Mouse (Mus musculus): ENCODE measurements around the gene Angptl4. TPM values are rescaled to one million over a fixed set of nuclear protein-coding genes. Genes with fewer than 3 reads are reported as not detected.

The Angptl4 gene
- polyA plus RNA-seq, 1 experiment from 2014 or later: 21.6 TPM

DNA sequence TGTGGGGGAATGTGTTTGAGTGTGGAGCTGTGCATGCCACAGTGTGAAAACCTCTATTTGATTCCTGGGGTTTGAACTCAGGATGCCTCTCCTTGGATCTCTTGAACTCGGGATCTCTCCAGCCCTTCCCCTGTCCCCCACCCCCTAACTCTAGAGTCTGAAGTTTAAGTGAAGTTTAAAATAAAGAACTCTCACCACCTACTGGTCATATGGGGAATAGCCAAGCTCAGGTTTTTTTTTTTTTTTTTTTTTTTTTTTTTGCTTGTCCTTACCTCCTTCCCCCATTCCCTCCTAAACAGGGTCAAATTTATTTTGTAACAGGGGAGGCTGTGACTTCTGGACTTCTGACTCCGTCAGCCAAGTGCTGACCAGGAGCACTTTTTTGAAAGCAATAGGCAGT, 20.6 kb upstream of the Angptl4 start:
- WGBS: 6% methylated on average over 2 of the region's 2 CpGs
- no peaks in the 10 kb centered on the region for H3K9me3 ChIP-seq (replicated peaks)
- H3K27me3 ChIP-seq (replicated peaks): no peaks in the 10 kb centered on the region; the same call in 1 of the 2 replicates
- no peak overlapping the region for H3K4me2 ChIP-seq
- H3K4me3 ChIP-seq (replicated peaks): no peak overlapping the region
- no peak for ATAC-seq (ENCODE audit: low FRiP score)
- H3K27ac ChIP-seq (replicated peaks): no peak overlapping the region
- H3K4me1 ChIP-seq: no peaks in the 10 kb centered on the region
- no peak overlapping the region for H3K9ac ChIP-seq (replicated peaks)
- no peaks in the 10 kb centered on the region for H3K36me3 ChIP-seq

DNA sequence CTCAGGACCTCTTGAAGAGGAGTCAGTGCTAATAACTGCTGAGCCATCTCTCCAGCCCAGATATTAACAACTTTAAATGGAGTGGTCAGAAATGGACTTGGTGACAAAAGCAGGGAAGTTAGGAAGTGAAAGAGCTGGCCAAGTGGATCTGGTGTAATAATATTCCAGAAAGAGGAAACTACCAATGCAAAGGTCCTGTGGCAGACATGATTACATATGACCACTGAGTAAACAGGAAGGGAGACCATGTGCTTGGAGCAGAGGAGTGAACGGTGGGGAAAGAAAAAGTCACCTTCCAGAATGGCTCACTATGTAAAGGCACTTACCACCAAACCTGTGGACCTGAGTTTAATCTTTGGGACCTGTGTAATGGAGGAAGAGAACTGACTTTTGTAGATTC, 17.6 kb upstream of the Angptl4 start:
- H3K9ac ChIP-seq (replicated peaks): no peak overlapping the region
- no peaks in the 10 kb centered on the region for H3K36me3 ChIP-seq
- ATAC-seq (ENCODE audit: low FRiP score): no peak
- no peaks in the 10 kb centered on the region for H3K27me3 ChIP-seq (replicated peaks)
- 59% methylated on average over 1 of the region's 1 CpGs for WGBS
- H3K27ac ChIP-seq (replicated peaks): no peak overlapping the region
- H3K4me2 ChIP-seq: no peak overlapping the region
- no peak overlapping the region for H3K4me3 ChIP-seq (replicated peaks)
- H3K4me1 ChIP-seq: no peaks in the 10 kb centered on the region
- no peaks in the 10 kb centered on the region for H3K9me3 ChIP-seq (replicated peaks)

DNA sequence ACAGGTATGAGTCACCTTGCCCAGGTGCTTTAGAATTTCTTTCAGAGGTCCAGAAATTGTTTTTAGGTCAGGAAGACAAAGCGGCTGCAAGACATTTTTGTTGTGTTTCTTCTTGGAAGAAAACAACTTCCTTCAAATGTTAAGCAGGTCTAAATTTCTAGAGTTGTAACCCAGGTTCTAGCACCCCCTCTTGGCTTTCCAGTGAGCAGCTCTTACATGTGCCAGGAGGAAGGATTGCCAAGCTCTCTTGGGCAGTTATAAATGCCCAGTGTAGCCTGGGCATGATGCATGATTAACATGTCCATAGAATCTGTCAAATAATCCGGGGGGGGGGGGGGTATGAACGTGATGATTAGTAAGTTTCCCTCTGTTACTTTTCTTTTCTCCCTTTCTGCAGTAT, 16.7 kb upstream of the Angptl4 start:
- no peak overlapping the region for H3K27ac ChIP-seq (replicated peaks)
- no peak overlapping the region for H3K4me2 ChIP-seq
- no peaks in the 10 kb centered on the region for H3K4me1 ChIP-seq
- ATAC-seq (ENCODE audit: low FRiP score): no peak
- H3K9me3 ChIP-seq (replicated peaks): no peaks in the 10 kb centered on the region
- no peak overlapping the region for H3K9ac ChIP-seq (replicated peaks)
- H3K27me3 ChIP-seq (replicated peaks): no peaks in the 10 kb centered on the region
- no peak overlapping the region for H3K4me3 ChIP-seq (replicated peaks)
- 61% methylated on average over 3 of the region's 3 CpGs for WGBS
- no peaks in the 10 kb centered on the region for H3K36me3 ChIP-seq

DNA sequence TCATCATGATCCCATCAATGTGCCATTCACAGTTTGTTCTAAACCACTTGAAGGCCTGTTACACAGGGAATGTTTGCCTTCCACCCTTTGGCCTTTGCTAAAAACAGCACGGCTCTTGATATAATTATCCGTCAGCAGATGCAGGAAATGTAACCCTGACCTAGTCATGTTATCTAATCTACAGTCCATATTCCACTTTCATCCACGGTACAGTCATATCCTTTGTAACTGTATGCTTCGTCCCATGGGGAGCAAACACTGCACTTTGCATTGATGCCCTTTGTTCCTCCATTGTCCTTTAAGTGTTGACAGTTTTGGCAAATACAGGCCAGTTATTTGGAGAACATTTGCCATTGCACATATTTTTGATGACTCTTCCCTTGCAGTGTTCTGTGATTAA, 7.1 kb upstream of the Angptl4 start:
- H3K27me3 ChIP-seq (replicated peaks): no peaks in the 10 kb centered on the region
- no peak for ATAC-seq (ENCODE audit: low FRiP score)
- no peaks in the 10 kb centered on the region for H3K9me3 ChIP-seq (replicated peaks)
- no peak overlapping the region for H3K4me2 ChIP-seq
- H3K4me3 ChIP-seq (replicated peaks): no peak overlapping the region
- H3K4me1 ChIP-seq: no peaks in the 10 kb centered on the region
- no peak overlapping the region for H3K9ac ChIP-seq (replicated peaks)
- H3K36me3 ChIP-seq: no peaks in the 10 kb centered on the region
- WGBS: 80% methylated on average over 4 of the region's 4 CpGs
- H3K27ac ChIP-seq (replicated peaks): no peak overlapping the region

DNA sequence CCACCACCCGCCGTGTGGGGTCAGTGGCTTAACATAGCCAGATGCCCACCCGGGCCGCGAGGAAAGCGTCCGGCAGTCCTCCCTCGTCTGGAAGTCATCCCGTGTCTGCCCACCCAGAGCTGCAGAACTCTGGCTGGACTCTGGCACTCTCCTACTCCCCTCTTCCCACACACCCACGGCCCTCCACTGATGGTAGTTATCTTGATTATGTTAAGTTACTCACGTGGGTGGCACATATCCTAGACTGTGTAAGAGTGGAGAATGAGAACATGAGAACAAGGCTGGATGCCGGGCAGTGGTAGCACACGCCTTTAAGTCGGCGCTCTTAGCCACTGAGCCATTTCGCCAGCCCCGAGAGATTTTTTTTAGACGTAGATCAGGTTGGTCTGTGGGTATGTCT, 4.7 kb upstream of the Angptl4 start:
- Histone ChIP-seq H3K27me3 (replicated peaks) (peaks cover 3% of the 10 kb centered on the region; the same call in 1 of the 2 replicates), H3K36me3 (no peaks in the 10 kb centered on the region), H3K9me3 (replicated peaks) (no peaks in the 10 kb centered on the region), H3K4me3 (replicated peaks) (no peak overlapping the region), H3K27ac (replicated peaks) (no peak overlapping the region), H3K4me1 (peaks cover 15% of the 10 kb centered on the region), H3K4me2 (no peak overlapping the region), H3K9ac (replicated peaks) (no peak overlapping the region)
- 86% methylated on average over 18 of the region's 18 CpGs for WGBS
- ATAC-seq (ENCODE audit: low FRiP score): no peak

DNA sequence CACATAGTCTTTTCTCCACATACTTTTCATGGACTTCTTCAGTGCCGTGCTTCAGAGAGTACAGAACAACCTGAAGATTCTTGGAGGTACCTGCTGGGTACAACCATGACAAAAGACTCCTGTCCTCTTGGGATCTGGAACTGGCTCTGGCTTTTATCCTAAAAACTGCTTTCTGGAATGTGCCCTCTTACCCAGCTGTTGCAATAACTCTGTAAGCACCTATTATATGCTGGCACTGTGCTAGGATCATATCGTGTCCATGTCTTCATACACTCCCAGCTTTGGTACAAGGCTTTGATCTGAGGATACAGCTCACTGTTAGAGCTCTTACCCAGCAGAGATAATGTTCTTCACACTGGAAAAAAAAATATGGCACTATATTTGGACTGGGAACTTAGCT, 3.3 kb upstream of the Angptl4 start:
- peaks cover 3% of the 10 kb centered on the region; the same call in 1 of the 2 replicates for H3K27me3 ChIP-seq (replicated peaks)

DNA sequence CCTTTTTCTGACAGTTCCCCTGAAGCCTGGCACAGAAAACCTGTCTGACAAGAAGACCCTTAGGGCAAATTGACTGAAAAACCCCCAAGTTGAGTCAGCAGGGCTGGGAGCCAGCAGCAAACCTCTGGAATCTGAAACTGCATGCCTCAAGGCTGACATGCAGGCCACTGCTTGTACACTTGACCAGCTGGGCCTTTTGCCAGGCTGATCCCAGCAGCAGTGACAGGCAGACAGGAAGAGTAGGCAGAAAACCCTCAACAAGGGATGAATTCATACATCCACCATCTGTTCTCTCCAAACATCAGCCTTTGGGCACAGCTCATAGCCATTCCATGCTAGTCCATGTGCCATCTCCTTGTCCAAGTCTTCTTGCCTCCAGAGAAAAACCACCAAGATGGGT, 1.8 kb upstream of the Angptl4 start:
- H3K9me3 ChIP-seq (replicated peaks): no peaks in the 10 kb centered on the region
- H3K27ac ChIP-seq (replicated peaks): no peak overlapping the region
- peaks cover 3% of the 10 kb centered on the region; the same call in 1 of the 2 replicates for H3K27me3 ChIP-seq (replicated peaks)
- no peak overlapping the region for H3K9ac ChIP-seq (replicated peaks)
- no peaks in the 10 kb centered on the region for H3K36me3 ChIP-seq
- no peak overlapping the region for H3K4me3 ChIP-seq (replicated peaks)
- no peak overlapping the region for H3K4me2 ChIP-seq
- no peak for ATAC-seq (ENCODE audit: low FRiP score)
- peaks cover 28% of the 10 kb centered on the region for H3K4me1 ChIP-seq

More for the DNA sequence above, 3.3 kb upstream of the Angptl4 start:
- no peak overlapping the region for H3K9ac ChIP-seq (replicated peaks)
- H3K4me1 ChIP-seq: peaks cover 22% of the 10 kb centered on the region
- H3K27ac ChIP-seq (replicated peaks): no peak overlapping the region
- no peak for ATAC-seq (ENCODE audit: low FRiP score)
- WGBS: 86% methylated on average over 2 of the region's 2 CpGs
- no peaks in the 10 kb centered on the region for H3K9me3 ChIP-seq (replicated peaks)
- H3K4me2 ChIP-seq: no peak overlapping the region
- no peak overlapping the region for H3K4me3 ChIP-seq (replicated peaks)
- H3K36me3 ChIP-seq: no peaks in the 10 kb centered on the region

DNA sequence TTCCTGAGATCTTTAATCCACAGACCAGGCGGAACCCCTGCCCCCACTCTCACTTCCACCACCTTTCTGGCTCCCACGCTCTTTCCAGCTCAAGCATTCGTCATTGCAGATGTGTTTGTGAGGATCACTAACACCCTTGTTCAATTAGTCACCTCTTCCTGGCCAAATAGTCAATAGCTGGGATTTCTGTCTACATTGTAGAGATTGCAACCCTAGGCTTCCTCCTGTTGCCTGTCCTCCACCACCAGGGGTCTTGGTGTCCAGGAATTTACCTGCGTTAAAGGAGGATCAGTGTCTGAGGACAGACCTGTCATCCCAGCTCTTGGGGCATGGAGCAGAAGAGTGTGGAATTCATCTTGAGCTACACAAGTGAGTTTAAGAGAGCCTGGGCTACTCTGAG, 437 bp upstream of the Angptl4 start:
- no peak for ATAC-seq (ENCODE audit: low FRiP score)
- Histone ChIP-seq H3K9me3 (replicated peaks) (no peaks in the 10 kb centered on the region), H3K4me2 (peak overlapping the region; percentile 95), H3K36me3 (no peaks in the 10 kb centered on the region; the same call in 1 of the 2 replicates), H3K4me3 (replicated peaks) (0 out of 2 replicates have a peak overlapping the region, but pooled peaks have one; percentile 52), H3K27ac (replicated peaks) (no peak overlapping the region), H3K4me1 (peaks cover 31% of the 10 kb centered on the region), H3K27me3 (replicated peaks) (peaks cover 3% of the 10 kb centered on the region; the same call in 1 of the 2 replicates), H3K9ac (replicated peaks) (peak overlapping the region; percentile 48; the same call in 1 of the 2 replicates)
- WGBS: 61% methylated on average over 4 of the region's 4 CpGs

DNA sequence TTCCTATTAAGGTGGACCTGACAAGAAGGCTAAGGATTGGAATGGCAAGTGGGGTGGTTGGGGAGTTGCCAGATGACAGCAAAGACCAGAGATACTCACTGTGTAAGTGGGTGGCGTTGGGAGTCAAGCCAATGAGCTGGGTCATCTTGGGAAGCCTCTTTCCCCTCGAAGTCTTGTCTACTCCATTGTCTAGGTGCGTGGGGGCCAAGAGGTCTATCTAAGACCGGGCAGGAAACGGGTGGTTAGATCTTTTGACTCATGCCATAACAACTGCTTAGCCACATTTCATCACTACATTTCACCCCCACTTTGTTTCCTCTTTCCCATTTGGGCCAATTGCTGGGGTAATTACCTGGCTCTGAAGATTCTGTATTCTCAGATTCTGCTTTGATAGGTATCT, 1.2 kb downstream of the Angptl4 start:
- Histone ChIP-seq H3K27me3 (replicated peaks) (peaks cover 3% of the 10 kb centered on the region; the same call in 1 of the 2 replicates), H3K36me3 (no peaks in the 10 kb centered on the region; the same call in 1 of the 2 replicates), H3K9me3 (replicated peaks) (no peaks in the 10 kb centered on the region), H3K9ac (replicated peaks) (no peak overlapping the region), H3K4me1 (peaks cover 31% of the 10 kb centered on the region), H3K4me3 (replicated peaks) (peak overlapping the region; percentile 52), H3K4me2 (peak overlapping the region; percentile 95), H3K27ac (replicated peaks) (peak overlapping the region; percentile 73)
- ATAC-seq (ENCODE audit: low FRiP score): no peak
- 86% methylated on average over 5 of the region's 5 CpGs for WGBS

DNA sequence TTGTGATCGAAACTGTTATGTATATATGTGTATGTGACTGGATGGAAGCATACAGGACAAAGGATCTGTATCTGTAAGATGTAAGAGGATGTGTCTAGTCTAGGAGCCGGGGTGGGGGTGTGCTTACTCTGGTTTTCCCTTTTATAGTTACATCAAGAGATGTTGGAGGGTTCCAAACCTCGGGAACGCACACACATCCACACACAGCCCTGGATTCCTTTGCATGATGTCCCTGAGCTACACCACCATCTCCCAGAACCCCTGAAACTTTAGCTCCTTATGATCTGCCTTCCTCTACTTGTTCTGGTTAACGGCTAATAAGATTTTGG, 1.7 kb downstream of the Angptl4 start:
- no peaks in the 10 kb centered on the region; the same call in 1 of the 2 replicates for H3K36me3 ChIP-seq
- ATAC-seq (ENCODE audit: low FRiP score): no peak
- peak overlapping the region; percentile 52 for H3K4me3 ChIP-seq (replicated peaks)
- H3K9ac ChIP-seq (replicated peaks): no peak overlapping the region
- peak overlapping the region; percentile 73 for H3K27ac ChIP-seq (replicated peaks)
- H3K4me2 ChIP-seq: peak overlapping the region; percentile 95
- WGBS: 88% methylated on average over 5 of the region's 5 CpGs
- peaks cover 3% of the 10 kb centered on the region; the same call in 1 of the 2 replicates for H3K27me3 ChIP-seq (replicated peaks)
- H3K9me3 ChIP-seq (replicated peaks): no peaks in the 10 kb centered on the region
- H3K4me1 ChIP-seq: peaks cover 31% of the 10 kb centered on the region

DNA sequence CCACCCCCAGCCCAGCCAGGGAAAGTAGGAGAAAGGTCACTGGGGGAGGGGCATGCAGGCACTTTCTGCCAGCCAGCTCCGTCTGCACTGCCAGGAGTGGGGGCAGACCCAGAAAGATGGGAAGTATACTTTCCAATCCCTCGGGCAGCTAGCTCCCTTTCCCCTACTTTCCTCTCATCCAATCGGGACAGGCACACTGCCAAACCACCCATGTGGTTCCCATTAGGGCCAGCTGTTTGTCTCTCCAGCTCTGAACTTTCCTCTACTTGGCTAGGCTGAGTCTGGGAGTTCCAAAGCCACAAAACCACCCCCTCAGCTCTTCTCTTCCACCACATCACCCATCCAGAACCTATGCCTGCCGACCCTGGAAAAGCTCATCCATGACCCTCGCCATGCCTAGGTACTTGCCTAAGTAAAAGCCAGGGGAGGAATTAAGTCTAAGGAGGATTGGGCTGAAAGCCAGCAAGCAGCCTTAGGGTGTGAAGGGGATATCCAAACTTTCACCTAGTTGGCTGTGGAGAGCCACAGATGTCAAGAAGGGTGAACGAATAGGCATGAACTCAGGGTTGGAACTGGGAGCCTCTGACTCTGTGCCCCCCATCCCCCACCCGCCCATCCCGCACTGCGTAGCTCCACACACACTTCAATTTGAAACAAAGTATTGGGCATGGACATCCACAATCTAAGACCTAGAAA, 2.2 kb downstream of the Angptl4 start:
- H3K27me3 ChIP-seq (replicated peaks): peaks cover 3% of the 10 kb centered on the region; the same call in 1 of the 2 replicates
- H3K27ac ChIP-seq (replicated peaks): peak overlapping the region; percentile 73
- H3K4me3 ChIP-seq (replicated peaks): no peak overlapping the region
- peaks cover 31% of the 10 kb centered on the region for H3K4me1 ChIP-seq
- H3K36me3 ChIP-seq: no peaks in the 10 kb centered on the region; the same call in 1 of the 2 replicates
- ATAC-seq (ENCODE audit: low FRiP score): peak; percentile 81
- WGBS: 54% methylated on average over 9 of the region's 9 CpGs
- no peak overlapping the region for H3K9ac ChIP-seq (replicated peaks)
- H3K9me3 ChIP-seq (replicated peaks): no peaks in the 10 kb centered on the region
- peak overlapping the region; percentile 95 for H3K4me2 ChIP-seq

DNA sequence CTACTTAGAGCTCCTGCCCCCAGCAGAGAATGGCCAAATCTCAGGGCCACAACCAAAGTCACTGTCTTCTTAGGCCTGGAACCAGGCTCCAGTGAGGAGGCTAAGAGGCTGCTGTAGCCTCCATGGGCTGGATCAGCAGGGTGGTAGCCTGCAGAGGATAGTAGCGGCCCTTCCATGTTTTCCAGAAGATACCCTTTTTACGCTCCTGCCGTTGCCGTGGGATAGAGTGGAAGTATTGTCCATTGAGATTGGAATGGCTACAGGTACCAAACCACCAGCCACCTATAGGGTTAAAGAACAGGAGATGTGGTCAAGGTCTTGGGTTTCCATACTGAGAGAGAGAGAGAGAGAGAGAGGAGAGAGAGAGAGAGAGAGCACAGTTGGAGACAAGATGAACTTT, 6.3 kb downstream of the Angptl4 start:
- 95% methylated on average over 4 of the region's 4 CpGs for WGBS
- Histone ChIP-seq H3K9me3 (replicated peaks) (no peaks in the 10 kb centered on the region), H3K4me2 (no peak overlapping the region), H3K4me1 (peaks cover 9% of the 10 kb centered on the region; the same call in 1 of the 2 replicates), H3K27ac (replicated peaks) (no peak overlapping the region), H3K27me3 (replicated peaks) (no peaks in the 10 kb centered on the region), H3K9ac (replicated peaks) (no peak overlapping the region), H3K4me3 (replicated peaks) (no peak overlapping the region), H3K36me3 (no peaks in the 10 kb centered on the region; the same call in 1 of the 2 replicates)
- ATAC-seq (ENCODE audit: low FRiP score): no peak

All from neural tube, embryonic 15.5 days (tissue).